Mouse (Mus musculus) ES-Bruce4 (cell line): ENCODE measurements around the gene Bicdl1.

ENCODE experiments used
- CTCF ChIP-seq: IDR thresholded peaks from one replicate; pipeline ENCODE4 v1.8.1; 2011; ENCODE audit warnings: low read depth, low read length
- EP300 ChIP-seq: IDR thresholded peaks from 2 replicates; pipeline ENCODE4 v1.6.1; 2011; ENCODE audit warnings: low read depth, low read length; ENCODE audit not compliant: insufficient read depth
- POLR2A ChIP-seq: IDR thresholded peaks from one replicate; pipeline ENCODE4 v1.8.1; 2011; ENCODE audit warnings: low read length; ENCODE audit not compliant: insufficient read depth

DNA sequence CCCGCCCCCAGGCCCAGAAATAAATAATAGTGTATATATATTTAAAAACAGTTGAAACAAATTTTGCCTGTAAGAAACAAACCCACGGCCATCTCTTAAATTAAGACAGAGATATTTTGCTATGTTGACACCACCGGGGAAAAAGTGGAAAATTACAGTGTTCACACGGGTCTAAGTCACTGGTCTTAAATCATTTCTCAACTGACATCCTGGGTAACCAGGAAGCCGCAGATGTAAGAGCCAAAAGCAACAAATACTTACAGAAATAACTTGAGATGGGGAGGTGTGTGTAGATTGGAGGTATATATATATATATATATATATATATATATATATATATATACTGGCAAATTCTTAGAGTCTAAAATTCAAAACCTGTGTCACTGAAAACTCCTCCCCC, 21.5 kb upstream of the Bicdl1 start:
- no peak for TF ChIP-seq CTCF
- no peak for TF ChIP-seq EP300
- TF ChIP-seq POLR2A, result no peak
